Mouse (Mus musculus): Measurements from ENCODE around the gene Ern1.

The Ern1 gene

DNA sequence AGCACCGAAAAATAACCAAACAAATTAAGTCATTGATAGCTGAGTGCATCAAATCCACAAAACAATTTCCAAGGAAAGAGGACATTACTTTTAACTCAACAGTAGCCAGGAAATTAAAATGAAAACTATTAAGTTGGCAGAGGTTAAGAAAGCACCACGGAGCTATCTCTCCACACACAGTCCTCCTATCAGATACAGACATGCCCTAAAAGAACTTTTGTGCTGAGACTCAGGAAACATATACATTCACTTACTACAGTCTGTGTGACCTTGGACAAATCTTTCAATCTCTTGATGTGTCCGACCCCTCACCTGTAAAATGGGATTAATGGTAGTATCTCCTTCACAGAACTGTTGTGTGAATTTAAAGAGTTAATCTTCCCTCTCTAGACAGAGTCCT, 101.2 kb downstream of the Ern1 start:
- no peak for DNase-seq

DNA sequence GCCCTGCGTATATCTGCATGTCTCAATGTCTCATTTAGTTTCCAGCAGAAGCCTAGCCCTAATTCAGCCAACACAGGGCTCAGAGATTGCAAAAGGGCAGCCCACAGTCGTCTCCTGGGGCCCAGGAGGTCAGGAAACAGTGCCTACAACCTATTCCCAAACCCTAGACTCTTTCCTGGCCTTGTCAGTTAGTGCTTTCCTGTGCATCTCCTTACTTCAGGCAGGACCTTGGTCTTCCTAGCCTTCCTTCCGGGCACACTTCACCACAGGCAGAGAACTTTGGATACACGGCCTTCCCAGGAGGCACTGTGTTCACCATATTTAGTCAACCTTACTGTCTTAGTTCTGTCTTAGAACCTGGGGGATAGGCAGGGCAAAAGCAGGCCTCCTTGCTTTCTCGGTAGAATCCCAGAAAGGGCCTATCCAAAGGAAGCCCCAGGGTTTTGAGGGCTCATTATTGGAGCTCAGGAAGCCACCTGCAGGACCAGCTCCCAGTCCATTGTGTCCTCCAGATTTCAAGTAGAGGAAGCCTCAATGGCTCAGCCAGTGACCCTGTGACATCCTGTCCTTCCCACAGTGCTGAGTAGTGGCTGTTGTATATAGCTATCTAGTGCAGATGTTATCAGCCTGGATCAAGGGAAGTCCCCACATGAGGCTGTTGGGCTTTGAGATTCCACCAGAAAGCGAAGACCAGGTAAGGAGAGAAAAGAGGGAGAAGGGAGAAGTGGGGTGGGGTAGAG, 104.4 kb downstream of the Ern1 start:
- no peak for DNase-seq

DNA sequence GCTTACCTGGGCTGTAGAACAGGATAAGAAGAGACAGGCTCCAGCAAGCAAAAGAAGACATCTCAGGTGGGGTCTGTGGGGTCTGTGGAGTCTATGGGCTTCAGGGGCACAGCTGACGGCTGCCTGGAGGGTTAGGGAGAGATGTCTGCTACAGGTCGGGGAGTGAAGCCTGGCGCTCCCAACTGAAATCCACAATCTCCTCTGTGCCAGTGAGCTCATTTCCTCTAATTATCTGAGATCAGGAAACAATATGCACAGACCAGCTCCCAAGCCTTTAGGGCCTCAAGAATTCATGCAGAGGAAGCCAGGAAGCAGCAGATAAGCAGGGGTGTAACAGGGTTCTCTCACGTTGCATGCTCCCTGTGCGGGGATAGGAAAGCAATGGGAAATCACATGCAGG, 105.2 kb downstream of the Ern1 start:
- DNase-seq: peak; percentile 44

DNA sequence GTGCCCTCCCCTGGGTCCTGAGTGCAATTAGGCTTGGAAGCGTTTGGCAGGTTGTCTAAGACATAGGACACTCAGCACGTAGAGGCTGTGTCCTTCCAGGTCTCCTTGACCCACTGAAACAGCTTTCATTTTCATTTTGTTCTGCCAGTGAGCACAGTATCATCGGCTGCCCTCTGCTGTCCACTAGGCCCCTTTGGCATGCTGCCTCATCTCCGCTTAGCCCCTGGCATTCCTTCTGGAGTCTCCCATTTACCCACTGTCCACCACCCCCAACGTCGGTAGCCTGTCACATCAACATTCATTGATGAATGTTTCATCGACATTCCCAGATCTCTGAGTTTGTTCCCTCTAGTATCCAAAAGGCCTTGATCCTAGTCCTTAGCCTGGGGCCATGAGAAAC, 105.8 kb downstream of the Ern1 start:
- peak; percentile 64 for DNase-seq

DNA sequence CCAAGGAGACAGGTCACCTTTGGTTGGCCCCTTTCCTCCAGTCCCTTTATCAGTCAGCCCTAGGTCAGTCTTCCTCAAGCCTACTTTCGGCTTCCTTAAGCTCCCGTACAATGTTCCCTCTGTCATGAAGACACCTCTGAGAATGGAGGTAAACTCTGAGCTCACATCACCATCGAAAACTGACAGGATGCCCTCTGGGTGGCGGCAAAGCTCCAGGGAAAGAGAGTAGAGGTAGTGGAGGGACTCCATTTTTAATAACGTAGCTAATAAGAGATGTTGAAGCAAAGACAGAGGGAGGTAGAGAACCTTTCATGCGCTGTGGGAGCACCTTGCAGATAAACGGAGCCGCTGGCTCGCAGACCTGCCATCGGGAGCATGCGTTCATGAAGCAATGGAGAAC, 106.6 kb downstream of the Ern1 start:
- no peak for DNase-seq

DNA sequence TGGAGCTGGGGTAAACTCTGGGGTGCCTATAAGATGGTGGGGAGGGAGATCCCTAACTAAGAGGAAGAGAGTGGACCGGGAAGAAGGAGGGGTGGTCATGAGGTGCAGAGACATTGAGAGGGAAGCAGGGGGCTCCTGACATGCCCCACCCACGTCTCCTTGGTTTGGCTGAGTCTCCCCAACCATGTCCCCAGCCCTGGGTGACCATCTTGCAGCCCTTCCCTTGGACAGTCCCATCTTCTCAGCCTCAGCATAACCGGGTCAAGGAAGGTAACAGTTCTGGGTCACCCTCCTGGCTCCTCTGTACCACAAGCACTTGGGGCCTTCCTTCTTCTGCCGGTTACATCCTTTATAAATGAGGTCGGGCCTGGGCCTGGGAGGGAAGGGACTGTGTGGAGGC, 112.7 kb downstream of the Ern1 start:
- DNase-seq: no peak

DNA sequence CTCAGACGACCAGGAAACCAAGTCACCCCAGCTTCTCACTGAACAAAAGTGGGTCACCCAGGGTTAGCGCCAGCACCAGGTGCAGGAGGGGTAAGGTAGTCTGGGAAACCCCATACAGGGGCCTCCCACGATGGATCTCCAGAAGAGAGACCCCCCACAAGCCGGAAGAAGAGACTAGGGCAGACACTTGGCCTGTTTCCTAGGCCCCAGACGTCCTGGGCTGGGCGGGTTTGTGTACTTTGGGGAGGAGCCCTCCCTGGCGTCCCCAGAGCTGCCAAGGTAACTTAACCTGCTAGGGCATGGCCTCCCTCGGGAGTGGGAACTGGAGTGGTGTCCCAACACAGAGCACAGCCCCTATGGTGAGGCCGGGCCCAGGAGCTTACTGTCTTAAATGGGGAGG, 113.1 kb downstream of the Ern1 start:
- DNase-seq: no peak

DNA sequence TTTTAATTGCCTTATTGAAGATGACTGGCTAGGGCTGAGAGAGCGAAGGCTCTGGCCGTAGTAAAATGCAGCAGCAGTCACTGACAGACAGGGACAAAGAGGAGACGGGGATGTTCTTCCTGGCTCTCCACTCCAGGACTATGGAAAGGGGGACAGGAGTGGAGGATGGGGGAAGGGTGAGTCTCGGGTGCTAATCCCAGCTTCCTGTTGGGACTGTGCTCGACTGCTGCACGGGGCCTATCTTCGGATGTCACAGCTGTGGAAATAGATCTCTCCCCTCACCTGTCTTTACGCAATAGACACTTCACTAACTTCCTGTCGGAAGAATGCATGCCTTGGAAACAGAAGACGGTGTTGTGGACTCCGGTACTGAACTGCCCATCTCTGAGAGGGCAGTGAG, 113.7 kb downstream of the Ern1 start:
- no peak for DNase-seq

DNA sequence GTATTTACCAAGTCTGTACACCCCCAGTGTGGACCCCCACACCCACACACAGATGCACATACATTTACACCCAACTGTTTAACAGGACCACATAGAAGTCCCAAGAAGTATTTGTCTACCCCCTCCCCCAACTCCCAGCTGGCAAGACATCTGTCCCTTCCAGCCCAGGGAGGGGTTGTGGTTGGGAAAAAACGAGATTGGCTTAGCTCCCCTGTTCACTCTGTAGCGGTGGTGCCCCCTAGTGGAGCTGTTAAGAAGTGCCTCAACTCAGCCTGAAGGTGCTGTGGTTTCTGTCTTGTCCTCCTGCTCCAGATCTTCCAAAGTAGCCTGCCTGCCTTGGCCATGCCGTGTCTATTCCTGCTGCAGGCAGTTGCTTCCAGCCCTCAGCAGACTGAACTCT, 121.3 kb downstream of the Ern1 start:
- DNase-seq: peak; percentile 90

DNA sequence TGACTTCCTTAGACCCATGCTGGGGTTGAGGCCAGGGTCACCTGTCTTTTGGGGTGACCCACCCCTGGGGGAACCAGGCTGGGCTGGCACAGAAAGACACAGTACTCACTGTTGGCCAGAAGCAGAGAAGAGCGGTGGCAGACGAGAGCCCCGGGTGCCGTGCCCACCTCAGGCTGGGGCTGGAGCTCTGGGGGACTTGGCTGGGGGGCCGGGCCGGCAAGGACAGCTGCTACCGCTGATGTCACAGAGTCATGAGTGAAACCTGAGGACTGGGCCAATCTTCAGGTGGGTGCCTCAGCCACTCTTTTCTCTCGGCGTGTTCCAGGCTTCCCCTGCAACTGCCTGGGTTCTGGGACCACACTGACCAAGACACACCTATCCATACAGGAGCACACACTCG, 122.3 kb downstream of the Ern1 start, which contains the start of gene Prr29:
Prr29 (plus strand) TSS at position 107 of the 400 bp plus-strand sequence.
- no peak for DNase-seq

DNA sequence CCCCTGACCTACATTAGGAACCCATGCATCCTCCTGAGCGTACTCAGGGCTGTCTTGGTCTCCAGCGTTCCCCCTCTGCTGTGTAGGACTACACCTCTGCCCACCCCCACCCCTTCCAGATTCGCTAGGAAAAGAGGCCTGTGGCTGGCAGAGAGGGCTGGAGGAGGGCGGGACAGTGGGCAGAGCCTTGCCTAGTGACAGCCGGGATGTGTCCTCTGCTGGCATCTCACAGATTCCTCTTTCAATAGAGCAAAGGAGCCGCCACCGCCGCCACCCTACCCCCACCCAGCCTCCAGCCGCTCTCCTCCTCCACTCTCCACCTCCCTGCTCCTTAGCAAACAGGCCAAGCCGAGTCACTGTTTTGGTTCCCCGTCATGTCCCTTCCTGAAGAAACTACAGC, 122.9 kb downstream of the Ern1 start:
- DNase-seq: peak; percentile 51

DNA sequence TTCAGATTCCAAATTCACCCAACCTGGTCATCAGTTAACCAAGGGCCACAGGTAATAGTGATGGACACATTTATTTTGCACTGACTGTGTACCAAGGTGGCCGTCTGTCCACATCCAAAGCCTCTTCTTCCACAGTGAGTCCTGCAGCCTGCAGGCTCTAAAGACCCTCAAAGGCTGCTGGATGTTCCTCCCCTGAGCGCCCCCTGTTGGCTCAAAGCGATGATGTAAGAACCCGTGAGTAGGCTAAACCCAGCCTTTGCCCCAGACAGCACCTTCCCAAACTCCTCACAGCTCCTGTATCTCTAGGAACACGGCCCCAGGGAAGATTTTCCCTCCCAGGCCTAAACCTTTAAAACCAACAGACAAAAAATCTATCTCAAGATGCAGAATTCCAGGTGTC, 128.3 kb downstream of the Ern1 start:
- no peak for DNase-seq

DNA sequence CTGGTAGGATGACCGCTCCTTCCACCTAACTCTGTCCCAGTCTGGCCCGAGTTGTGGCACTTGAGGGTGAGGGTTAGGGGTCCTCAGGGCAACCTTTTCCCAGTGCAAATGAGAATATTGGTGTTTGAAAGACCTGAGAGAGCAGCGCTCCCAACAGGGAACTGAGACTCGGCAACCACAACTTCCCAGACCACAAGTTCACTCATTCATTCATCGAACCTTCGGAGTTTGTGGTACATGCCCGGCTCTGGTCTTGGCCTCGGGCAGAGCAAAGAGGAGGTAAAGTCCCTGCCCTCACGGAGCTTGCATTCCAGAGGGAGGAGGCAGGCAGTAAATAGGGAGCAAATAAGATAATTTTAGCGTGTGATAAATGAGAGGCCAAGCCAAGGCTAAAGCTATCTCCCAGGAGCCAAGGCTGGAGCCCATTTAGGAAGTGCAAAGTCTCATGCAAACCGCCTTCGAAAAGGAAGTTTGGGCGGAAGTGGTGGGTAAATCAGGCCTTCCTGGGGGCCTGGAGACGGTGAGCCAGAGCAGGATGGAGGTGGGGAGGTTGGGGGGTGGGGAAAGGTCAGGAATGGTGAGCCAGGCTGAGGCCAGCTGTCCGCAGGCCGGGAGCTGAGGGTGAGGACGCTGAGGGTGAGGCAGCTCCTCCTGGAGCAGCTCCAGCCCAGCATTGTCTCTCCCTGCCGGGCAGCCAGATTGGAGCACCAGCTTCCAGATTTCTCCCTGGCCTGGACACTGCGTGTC, 132.1 kb downstream of the Ern1 start:
- peak; percentile 43 for DNase-seq

DNA sequence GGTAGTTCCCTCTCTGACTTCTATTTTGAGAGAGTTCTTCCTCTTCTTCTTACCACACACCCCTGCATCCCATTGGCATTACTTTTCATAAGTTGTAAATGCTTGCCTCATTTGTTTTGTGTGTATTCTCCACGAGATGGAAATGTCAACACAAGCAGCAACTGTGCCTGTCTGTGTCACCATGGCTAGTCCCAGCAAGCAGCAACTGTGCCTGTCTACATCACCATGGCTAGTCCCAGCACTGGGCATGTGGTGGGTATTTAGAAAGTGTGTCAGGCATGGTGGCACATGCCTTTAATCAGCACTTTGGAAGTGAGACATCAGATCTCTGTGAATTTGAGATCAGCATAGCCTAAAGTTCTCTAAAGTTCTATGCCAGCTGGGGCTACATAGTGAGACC, 133.5 kb downstream of the Ern1 start:
- DNase-seq: no peak

DNA sequence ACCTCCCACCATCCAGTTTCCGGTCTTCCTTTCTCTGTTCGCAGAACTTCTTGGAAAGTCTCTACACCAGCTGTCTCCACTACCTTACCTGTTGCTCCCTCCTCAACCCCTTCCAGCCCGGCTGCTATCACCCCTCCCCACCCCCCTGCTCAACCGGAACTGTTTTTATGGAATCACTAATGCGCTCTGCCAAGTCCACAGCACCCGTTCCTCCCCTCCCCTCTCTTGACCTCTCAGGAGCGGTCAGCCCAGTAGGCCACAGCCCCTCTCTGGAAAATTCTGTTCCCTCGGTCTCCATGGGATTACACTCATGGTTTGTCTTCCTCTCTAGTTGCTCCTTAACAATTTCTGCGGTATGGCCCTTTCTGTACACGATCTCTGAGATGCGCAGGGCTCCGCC, 134.5 kb downstream of the Ern1 start, which contains the start of gene Scn4a:
Scn4a (minus strand) TSS at position 101 of the 400 bp plus-strand sequence.
- DNase-seq: no peak

DNA sequence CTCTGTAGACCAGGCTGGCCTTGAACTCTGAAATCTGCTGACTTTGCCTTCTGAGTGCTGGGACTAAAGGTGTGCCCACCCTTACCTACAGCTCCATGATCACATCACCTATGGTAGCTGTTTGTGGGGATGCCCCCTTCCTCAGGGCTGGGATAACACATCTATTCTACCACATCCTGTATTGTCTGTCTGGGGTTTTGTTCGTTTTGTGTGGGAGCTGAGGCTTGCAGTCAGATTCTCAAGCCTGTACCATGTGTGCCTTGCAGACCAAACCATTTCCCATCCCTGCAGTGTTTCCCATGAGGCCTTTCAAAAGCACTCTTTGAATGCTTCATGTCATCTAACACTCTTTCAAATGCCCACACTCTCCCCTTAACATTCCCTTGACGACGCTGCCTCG, 135.7 kb downstream of the Ern1 start:
- no peak for DNase-seq

DNA sequence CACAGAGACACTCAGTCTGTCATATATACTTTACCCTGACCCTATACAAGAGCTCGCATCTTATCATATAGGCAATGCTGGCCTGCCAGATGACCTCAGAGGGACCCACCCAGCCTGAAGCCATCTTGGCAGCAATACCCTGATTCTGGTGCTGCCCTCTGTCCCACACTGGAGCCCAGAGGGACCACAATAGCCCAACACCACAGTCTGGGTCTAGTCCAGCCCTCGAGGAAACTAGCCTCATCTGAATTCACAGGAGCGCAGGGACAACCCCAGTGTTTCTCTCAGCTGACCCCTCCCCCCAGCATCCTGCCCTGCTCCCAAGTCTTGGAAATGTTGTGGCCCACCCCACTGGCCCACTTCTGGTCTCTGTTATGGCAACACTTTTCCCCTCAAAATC, 136.4 kb downstream of the Ern1 start:
- no peak for DNase-seq

DNA sequence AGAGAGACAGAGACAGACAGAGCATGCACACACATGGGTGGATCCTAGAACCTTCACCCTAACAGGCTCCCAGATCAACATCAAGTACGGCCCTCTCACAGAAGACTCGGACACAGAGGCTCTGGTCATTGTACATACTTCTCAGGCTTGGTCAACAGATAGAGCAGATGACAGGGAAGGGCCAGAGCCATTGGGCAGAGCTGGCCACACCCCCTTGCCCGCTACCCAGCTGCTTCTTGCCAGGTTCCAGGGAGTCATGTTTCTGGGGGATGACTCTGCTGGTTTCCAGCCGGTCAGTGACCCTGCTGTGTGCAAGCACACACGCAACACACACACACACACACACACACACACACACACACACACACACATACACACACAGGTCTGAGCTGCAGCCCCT, 136.8 kb downstream of the Ern1 start:
- DNase-seq: no peak

DNA sequence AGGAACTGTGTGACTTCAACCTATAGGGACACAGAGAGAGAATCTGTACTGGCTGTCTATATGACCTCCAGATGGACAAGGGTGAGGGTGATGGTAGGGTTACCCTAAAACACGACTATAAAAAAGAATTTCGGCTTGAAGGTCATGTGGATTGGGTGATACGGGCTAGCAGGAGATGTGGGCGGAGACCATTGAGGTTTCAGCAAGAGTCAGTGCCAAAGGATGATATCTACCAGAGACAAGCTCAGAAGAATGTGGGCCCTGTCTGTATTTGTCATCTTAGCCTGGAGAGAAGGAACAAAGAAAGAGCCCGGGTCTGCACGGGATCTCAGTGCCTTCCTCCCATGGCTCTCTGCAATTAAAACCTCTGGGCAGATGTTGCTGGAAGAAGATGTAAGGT, 137.9 kb downstream of the Ern1 start:
- no peak for DNase-seq

DNA sequence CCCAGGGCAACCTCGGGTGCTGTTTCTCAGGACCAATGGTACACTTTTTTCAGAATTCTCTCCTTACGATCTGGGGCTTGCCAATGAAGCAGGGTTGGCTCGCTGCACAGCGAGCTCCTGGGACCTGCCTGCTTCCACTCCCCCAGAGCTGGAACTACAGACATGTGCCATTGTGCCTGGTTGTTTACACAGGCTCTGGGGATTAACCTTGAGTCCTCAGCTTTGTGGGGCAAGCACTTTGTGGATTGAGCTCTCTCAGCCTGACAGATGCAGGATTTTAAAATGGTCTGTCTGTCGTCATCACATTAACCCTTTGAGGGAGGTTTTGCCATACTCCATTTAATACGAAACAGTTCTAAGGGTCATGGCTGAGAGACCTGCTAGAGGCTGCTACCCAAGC, 142.7 kb downstream of the Ern1 start:
- no peak for DNase-seq
